Mouse (Mus musculus) heart, embryonic 11.5 days (tissue): ENCODE results near the gene Slit3. TPM values are rescaled to one million over a fixed set of nuclear protein-coding genes. Genes with fewer than 3 reads are reported as not detected.

Experiments
- ATAC-seq: fragments of 200-750 bp; cut with Nextera tagmentation; replicated peaks from 2 replicates; pipeline ENCODE4 v1.8.0; 2017; ENCODE audit warnings: moderate library complexity; ENCODE audit not compliant: insufficient number of reproducible peaks, low FRiP score, low TSS enrichment
- H3K27ac ChIP-seq: fragments of 300-500 bp; sonication (generic); 2 replicates; pipeline ENCODE4 v1.5.1; 2014; ENCODE audit warnings: mild to moderate bottlenecking, low read depth, low read length
- H3K27me3 ChIP-seq: fragments of 300-500 bp; sonication (generic); 2 replicates; pipeline ENCODE4 v1.6.1; 2014; ENCODE audit warnings: mild to moderate bottlenecking, low read length, mixed read lengths; ENCODE audit not compliant: control insufficient read depth, insufficient read depth
- H3K36me3 ChIP-seq: fragments of 300-500 bp; sonication (generic); 2 replicates; pipeline ENCODE4 v1.6.1; 2014; ENCODE audit warnings: mild to moderate bottlenecking, low read length, moderate library complexity, mixed read lengths; ENCODE audit not compliant: control insufficient read depth, insufficient read depth
- H3K4me1 ChIP-seq: fragments of 300-500 bp; sonication (generic); 2 replicates; pipeline ENCODE4 v1.6.1; 2014; ENCODE audit warnings: low read length; ENCODE audit not compliant: control insufficient read depth, insufficient read depth
- H3K4me2 ChIP-seq: fragments of 300-500 bp; sonication (generic); 2 replicates; pipeline ENCODE4 v1.6.1; 2014; ENCODE audit warnings: mild to moderate bottlenecking, moderate library complexity
- H3K4me3 ChIP-seq: fragments of 300-500 bp; sonication (generic); 2 replicates; pipeline ENCODE4 v1.5.1; 2014; ENCODE audit warnings: low read depth, low read length
- H3K9ac ChIP-seq: fragments of 300-500 bp; sonication (generic); 2 replicates; pipeline ENCODE4 v1.6.1; 2014; ENCODE audit warnings: mild to moderate bottlenecking, low read depth, low read length, moderate library complexity
- H3K9me3 ChIP-seq: fragments of 300-500 bp; sonication (generic); replicated peaks from 2 replicates; pipeline ENCODE4 v1.6.1; 2016; ENCODE audit warnings: low read length; ENCODE audit not compliant: control insufficient read depth
- WGBS: fragments of 180-500 bp; shearing (Covaris S2); extraction: QIAGEN DNeasy Blood & Tissue Kit; methylation state at CpG from one replicate; pipeline ENCODE4 v1.1.7; 2014; ENCODE audit not compliant: insufficient replicate concordance; 5-methylcytosine and 5-hydroxymethylcytosine counted together
- polyA plus RNA-seq: library from polyadenylated mRNA; unstranded; fragments of >200 nt; fragmentation: Nextera tagmentation; extraction: Ambion mirVana; gene quantifications from 2 replicates; pipeline ENCODE4 v1.2.1, GENCODE M21; 2014

The Slit3 gene
- polyA plus RNA-seq, 1 experiment from 2014 or later = 26.1 TPM

- no peak overlapping the region for H3K4me3 ChIP-seq
- no peaks in the 10 kb centered on the region for H3K27me3 ChIP-seq
- no peak overlapping the region for H3K27ac ChIP-seq
- H3K4me2 ChIP-seq = no peak overlapping the region
- no peaks in the 10 kb centered on the region for H3K36me3 ChIP-seq
- H3K4me1 ChIP-seq = peaks cover 7% of the 10 kb centered on the region; the same call in 1 of the 2 replicates
- no peak for ATAC-seq
- no peaks in the 10 kb centered on the region for H3K9me3 ChIP-seq
- 81% methylated on average over 12 of the region's 12 CpGs for WGBS
- no peak overlapping the region for H3K9ac ChIP-seq
Measured at GRCm38 (mm10) chr11:35318433-35319020, 197.5 kb downstream of the Slit3 start.

DNA sequence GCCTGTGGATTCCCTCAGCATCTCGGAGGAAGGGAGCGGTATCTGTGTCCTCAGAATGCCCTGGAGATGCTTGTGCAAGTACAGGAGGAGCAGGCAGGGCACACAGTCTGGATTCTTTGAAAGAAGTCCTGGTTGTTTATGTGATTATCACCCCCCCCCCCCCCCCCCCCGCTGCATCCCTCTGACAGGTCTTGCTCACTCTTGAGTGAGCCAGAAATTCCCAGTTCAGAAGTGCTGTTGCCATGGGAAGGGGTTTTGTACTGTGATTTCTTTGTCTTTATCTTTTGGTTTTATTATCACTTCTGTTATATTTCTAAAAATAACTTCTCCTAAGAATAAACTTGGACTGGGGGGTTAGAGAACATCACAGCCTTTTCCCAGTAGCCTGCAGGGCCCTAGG lies 199.5 kb downstream of the Slit3 start:
- no peak overlapping the region for H3K4me3 ChIP-seq
- peaks cover 7% of the 10 kb centered on the region; the same call in 1 of the 2 replicates for H3K4me1 ChIP-seq
- H3K27me3 ChIP-seq = no peaks in the 10 kb centered on the region
- no peak overlapping the region for H3K4me2 ChIP-seq
- H3K36me3 ChIP-seq = no peaks in the 10 kb centered on the region
- 56% methylated on average over 2 of the region's 3 CpGs for WGBS
- H3K9ac ChIP-seq = no peak overlapping the region
- H3K27ac ChIP-seq = no peak overlapping the region
- H3K9me3 ChIP-seq = no peaks in the 10 kb centered on the region
- ATAC-seq = no peak

- Histone ChIP-seq H3K27ac (no peak overlapping the region), H3K27me3 (no peaks in the 10 kb centered on the region), H3K4me2 (no peak overlapping the region), H3K9ac (no peak overlapping the region), H3K9me3 (no peaks in the 10 kb centered on the region), H3K4me1 (peaks cover 7% of the 10 kb centered on the region; the same call in 1 of the 2 replicates), H3K36me3 (no peaks in the 10 kb centered on the region), H3K4me3 (no peak overlapping the region)
- ATAC-seq = no peak
- WGBS = 56% methylated on average over 5 of the region's 5 CpGs
Measured at GRCm38 (mm10) chr11:35324397-35324796, 203.4 kb downstream of the Slit3 start.

- Histone ChIP-seq H3K27me3 (no peaks in the 10 kb centered on the region), H3K9ac (no peak overlapping the region), H3K4me3 (no peak overlapping the region), H3K27ac (no peak overlapping the region), H3K4me2 (no peak overlapping the region), H3K36me3 (no peaks in the 10 kb centered on the region), H3K4me1 (peaks cover 4% of the 10 kb centered on the region; the same call in 1 of the 2 replicates), H3K9me3 (no peaks in the 10 kb centered on the region)
- ATAC-seq = no peak
- WGBS = 41% methylated on average over 10 of the region's 10 CpGs
Measured at GRCm38 (mm10) chr11:35325131-35325995, 204.3 kb downstream of the Slit3 start.

DNA sequence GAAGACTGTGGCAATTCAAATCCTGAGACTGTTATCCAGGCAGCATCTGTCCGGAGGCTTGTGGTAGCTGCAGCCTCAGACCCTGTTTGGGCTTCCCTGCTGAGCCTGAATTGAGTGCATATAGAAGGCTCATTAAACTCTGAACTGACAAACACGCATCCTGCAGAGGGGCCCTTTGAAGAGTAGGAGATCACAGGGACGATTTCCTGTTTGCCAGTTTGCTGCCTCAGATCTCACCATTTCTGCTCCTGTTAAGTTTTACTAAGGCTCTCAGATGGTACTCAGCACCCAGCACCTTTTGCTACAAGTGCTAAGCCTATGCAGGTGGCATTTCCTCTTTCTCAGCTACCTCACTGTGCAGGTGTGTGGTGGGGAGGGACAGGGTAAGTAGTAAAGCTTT lies 205.3 kb downstream of the Slit3 start:
- WGBS = 30% methylated on average over 3 of the region's 3 CpGs

GRCm38 (mm10) chr11:35327899-35328298 lies 206.9 kb downstream of the Slit3 start:
- Histone ChIP-seq H3K27ac (no peak overlapping the region), H3K9ac (no peak overlapping the region), H3K4me1 (no peaks in the 10 kb centered on the region), H3K4me2 (no peak overlapping the region), H3K9me3 (no peaks in the 10 kb centered on the region), H3K4me3 (no peak overlapping the region), H3K36me3 (no peaks in the 10 kb centered on the region), H3K27me3 (no peaks in the 10 kb centered on the region)
- 72% methylated on average over 1 of the region's 1 CpGs for WGBS
- no peak for ATAC-seq

More for the DNA sequence above, 205.3 kb downstream of the Slit3 start:
- Histone ChIP-seq H3K9me3 (no peaks in the 10 kb centered on the region), H3K27ac (no peak overlapping the region), H3K27me3 (no peaks in the 10 kb centered on the region), H3K4me1 (no peaks in the 10 kb centered on the region), H3K9ac (no peak overlapping the region), H3K4me3 (no peak overlapping the region), H3K4me2 (no peak overlapping the region), H3K36me3 (no peaks in the 10 kb centered on the region)
- ATAC-seq = no peak

GRCm38 (mm10) chr11:35331476-35331875 lies 210.5 kb downstream of the Slit3 start:
- 78% methylated on average over 3 of the region's 3 CpGs for WGBS
- Histone ChIP-seq H3K4me1 (no peaks in the 10 kb centered on the region), H3K9me3 (no peaks in the 10 kb centered on the region)

DNA sequence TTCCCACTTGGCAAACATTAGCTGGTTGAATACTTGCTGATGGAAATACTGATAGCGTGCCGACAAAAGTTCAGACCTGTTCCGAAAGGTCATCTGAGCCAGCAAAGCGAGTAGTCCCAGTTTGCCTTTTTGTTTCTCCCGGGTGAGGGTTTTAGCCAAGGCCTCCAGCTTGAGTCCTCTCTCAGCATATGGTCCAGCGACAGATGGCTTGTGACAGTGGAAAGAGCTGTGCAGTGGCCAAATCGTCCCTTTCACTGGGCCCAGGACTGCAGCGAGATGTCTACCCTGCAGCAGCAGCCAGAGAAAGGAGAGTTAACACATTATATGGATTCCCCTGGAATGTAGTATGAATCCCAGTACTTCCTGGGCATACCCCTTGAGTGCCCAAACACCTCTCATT lies 215.5 kb downstream of the Slit3 start:
- H3K4me3 ChIP-seq = no peak overlapping the region
- H3K9me3 ChIP-seq = no peaks in the 10 kb centered on the region
- no peak overlapping the region for H3K4me2 ChIP-seq
- WGBS = 76% methylated on average over 8 of the region's 8 CpGs
- H3K9ac ChIP-seq = no peak overlapping the region
- H3K4me1 ChIP-seq = peaks cover 3% of the 10 kb centered on the region; the same call in 1 of the 2 replicates
- no peak for ATAC-seq
- H3K27ac ChIP-seq = no peak overlapping the region
- H3K27me3 ChIP-seq = no peaks in the 10 kb centered on the region
- H3K36me3 ChIP-seq = no peaks in the 10 kb centered on the region

More at GRCm38 (mm10) chr11:35331476-35331875, 210.5 kb downstream of the Slit3 start:
- no peak for ATAC-seq
- Histone ChIP-seq H3K27me3 (no peaks in the 10 kb centered on the region), H3K4me3 (no peak overlapping the region), H3K36me3 (no peaks in the 10 kb centered on the region), H3K4me2 (no peak overlapping the region), H3K9ac (no peak overlapping the region), H3K27ac (no peak overlapping the region)
